Mouse (Mus musculus) effector memory CD4-positive, alpha-beta T cell, adult 7 months (primary cell): ENCODE data around the gene Atp5f1. TPM values are rescaled to one million over a fixed set of nuclear protein-coding genes. Genes with fewer than 3 reads are reported as not detected.

ENCODE experiments used
- polyA plus RNA-seq: library from polyadenylated mRNA; unstranded; fragments of 100-300 nt; shearing (Covaris generic); gene quantifications from one replicate; pipeline ENCODE4 v1.2.1, GENCODE M21; 2017

Gene Atp5f1
- 265 TPM for polyA plus RNA-seq

DNA sequence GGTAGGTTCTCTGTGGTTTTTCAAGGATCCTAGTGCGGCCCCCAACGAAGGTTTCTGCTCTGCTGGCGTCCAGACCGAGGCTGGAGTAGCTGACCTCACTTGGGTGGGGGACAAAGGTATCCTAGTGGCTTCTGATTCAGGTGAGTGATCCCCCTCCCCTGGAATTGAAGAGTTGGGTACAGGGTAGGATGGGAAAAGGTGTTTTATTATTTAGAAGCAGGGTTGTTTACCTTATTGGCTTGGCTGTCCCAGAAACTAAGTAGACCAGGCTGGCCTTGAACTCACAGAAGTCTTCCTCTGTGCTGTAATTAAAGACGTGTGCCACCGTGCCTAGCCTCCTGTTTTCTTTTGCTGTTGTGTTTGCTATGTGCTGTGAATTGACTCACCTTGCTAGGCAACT lies at the start of gene Atp5f1:
TSS of gene Atp5f1 (minus strand) at position 101 of the 400 bp plus-strand sequence.

DNA sequence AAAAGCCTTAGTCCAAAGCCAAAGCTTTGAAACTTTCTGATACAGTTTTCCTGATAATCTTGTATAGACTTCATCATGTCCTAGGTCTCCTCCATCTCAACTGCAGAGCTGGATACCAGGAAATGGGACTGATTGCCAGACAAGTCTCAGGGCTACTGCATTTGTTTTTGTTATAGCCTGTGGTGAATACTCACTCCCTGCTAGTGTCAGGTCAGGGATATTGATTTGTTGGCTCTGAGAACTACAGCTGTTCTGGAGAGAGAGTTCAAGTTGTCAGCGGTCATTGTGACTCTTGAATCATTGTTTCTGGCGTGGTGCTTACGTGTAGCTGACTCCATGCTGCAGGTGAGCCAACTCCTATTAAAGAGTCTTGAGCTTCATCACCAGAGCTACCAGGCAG lies 13.5 kb upstream of the Atp5f1 start, which contains the start of gene Ovgp1:
TSS of gene Ovgp1 (plus strand) at position 301 of the 400 bp plus-strand sequence.

DNA sequence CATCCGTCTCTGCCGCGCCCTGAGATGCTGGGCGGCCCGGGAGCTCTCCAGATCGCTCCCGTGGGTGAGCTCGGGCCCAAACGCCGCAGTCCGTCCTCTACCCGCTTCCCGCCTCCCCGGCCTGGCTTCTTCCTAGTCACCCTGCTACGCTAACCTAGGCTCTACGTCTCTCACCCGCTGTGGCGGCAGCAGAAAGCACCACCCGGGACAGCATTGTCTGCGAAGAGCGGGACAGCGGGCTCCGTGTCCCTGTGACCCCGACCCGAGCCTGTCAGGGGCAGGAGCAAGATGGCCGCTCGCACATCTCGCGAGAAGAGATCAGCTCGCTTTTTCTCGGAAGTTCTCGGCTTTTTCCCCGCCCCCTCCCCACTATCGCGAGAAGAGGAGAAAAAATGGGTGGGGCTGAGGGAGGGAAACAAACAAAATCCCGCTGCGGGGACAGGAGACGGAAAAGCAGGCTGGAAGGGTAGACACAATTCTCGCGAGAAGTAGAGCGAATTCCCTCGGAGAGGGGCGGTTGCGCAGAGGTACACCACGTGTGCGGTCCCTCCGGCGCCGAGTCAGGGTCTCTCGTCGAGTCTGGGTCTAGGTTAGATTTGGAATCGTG lies 822 bp downstream of the Atp5f1 start, which contains the start of gene Wdr77:
TSS of gene Wdr77 (plus strand) at position 396 of the 607 bp plus-strand sequence.

DNA sequence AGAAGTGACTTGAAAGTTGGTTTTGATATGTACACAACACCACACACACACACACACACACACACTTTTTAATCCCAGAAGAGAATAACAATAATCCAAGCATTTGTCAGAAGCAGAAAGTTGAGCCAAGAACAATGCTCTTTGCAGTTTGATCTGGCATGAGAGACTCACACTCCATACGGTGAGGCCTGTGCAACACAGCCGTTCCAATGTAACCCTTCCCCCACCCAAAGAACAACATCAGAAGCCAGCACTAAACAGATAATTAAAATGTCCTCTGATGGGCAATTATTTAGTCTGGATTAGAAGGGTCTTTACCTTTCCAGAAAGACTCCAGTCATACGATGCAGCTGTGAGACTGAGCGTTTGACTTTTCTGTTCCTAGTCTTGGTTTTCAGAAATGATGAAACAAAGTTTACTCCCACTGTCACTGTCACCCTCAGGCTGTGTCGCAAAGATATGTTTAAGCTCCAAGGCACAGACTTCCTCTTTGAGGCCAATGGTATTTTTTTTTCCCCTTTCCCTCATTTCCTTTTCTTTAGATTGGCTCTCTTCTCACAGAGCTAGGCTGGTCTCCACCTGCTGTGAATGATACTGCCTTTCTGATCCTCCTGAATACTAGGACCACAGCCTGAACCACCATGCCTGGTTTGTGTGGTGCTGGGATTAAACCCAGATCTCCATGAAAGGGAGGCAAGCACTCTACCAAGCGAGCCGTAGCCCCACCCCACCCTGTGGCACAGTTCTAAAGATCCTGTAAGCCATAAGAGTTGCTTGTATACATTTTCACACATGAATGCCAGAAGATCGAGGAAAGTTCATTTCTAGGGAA lies 27.4 kb downstream of the Atp5f1 start, which contains the start of gene I830077J02Rik:
TSS of gene I830077J02Rik (minus strand) at position 425 of the 832 bp plus-strand sequence.

Other genes starting within 250 kb of the Atp5f1 start
- 193 TPM for gene Rap1a, start 158.8 kb downstream of the Atp5f1 start, polyA plus RNA-seq
- gene Adora3, start 89.2 kb downstream of the Atp5f1 start, polyA plus RNA-seq: not detected
- not detected for gene Tmigd3, start 89.2 kb downstream of the Atp5f1 start, polyA plus RNA-seq
- 1.2 TPM for gene I830077J02Rik, start 27.4 kb downstream of the Atp5f1 start, polyA plus RNA-seq
- gene Wdr77, start 730 bp downstream of the Atp5f1 start, polyA plus RNA-seq: 35.0 TPM
- 6.4 TPM for gene Ovgp1, start 13.6 kb upstream of the Atp5f1 start, polyA plus RNA-seq
- 1.5 TPM for gene Pifo, start 54.5 kb upstream of the Atp5f1 start, polyA plus RNA-seq
- gene Chil5, start 72.7 kb upstream of the Atp5f1 start, polyA plus RNA-seq: 5.3 TPM
- gene Chia1, start 153.1 kb upstream of the Atp5f1 start, polyA plus RNA-seq: not detected
- gene Chil3, start 207.5 kb upstream of the Atp5f1 start, polyA plus RNA-seq: not detected